Mouse (Mus musculus) retina, embryonic 14.5 days (tissue): ENCODE results near the gene Tgfbr3.
A peak's percentile ranks its signal among the peaks of the same experiment; 100 is the strongest.

ENCODE experiments used
- DNase-seq: peaks from one replicate; pipeline ENCODE4 v3.0.0-alpha.2; 2015; ENCODE audit warnings: low spot score

Tgfbr3 gene

DNA sequence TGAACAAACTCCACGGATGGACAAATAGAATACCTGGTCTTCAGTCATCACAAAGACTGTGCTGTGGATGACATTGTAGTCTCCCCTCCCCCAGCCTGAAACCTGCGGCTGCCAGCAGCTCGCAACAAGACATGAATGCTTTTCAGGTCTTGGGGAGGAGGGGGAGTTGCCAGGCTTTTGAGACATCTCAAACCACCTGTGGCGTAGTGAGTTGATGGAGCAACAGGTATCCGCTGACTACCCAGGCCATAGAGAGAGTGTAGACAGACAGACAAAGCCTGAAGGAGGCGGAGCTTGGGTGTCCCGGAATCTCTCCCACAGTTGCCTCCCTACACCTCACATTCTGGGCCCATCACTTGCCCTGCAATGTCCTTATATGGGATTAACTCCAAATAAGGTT, 117.6 kb downstream of the Tgfbr3 start:
- no peak for DNase-seq

DNA sequence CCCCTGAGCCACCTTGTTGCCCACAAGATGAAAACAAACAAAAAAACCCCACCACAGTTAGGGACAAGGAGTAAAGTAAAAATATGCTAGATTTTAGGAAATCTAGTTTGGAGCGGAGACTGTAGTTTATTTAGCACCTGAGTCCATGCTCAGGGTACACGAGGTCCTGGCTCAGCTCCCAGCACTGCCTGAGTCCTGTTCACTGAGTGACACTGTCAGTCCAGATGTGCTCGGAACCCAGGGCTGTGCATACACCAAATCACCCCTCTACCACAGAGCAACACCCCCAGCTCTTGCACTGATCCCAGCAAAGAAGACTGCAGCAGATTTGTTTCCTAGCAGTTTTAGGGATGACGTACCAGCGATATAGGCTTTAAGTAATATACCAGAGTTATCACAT, 119.6 kb downstream of the Tgfbr3 start:
- DNase-seq = no peak

DNA sequence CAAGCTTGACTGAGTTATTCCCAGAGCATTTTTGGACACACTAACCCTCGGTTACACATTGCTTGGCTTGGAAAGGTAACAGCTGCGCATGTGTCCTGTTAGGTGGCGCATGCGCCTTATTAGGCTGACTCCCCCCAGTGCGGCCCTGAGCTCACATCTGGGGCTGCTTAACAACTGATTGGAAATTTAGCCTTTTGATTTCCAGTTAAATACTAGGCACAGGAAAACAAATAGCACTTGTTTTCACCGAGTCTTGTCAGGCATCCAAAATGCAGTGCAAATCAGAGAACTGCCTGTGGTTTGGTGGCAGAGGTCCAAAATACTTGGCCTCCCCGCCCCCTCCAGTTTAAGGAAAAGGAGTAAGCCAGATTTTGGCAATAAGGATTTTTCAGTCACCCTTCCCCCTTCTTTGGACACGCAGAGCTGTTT, 121.5 kb downstream of the Tgfbr3 start:
- DNase-seq = no peak

DNA sequence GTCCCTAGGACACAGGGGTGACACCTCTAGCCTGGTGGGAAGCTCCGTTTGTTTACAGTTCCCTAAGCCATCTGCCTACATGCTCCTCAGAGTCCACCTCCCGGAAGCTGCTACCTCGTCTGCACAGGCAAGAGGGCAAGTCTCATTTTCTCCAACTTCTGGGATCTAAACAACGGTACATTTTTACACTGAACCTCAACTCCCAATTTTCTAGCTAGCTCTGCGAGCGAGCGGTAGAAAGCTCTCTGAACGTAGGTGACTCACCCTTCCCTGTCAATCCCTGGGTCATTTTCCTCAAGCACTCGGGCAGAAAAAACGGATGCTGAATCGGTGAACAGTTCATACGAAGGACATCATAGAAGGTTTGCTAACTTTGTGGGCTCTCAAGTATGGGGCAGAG, 122.1 kb downstream of the Tgfbr3 start:
- no peak for DNase-seq

DNA sequence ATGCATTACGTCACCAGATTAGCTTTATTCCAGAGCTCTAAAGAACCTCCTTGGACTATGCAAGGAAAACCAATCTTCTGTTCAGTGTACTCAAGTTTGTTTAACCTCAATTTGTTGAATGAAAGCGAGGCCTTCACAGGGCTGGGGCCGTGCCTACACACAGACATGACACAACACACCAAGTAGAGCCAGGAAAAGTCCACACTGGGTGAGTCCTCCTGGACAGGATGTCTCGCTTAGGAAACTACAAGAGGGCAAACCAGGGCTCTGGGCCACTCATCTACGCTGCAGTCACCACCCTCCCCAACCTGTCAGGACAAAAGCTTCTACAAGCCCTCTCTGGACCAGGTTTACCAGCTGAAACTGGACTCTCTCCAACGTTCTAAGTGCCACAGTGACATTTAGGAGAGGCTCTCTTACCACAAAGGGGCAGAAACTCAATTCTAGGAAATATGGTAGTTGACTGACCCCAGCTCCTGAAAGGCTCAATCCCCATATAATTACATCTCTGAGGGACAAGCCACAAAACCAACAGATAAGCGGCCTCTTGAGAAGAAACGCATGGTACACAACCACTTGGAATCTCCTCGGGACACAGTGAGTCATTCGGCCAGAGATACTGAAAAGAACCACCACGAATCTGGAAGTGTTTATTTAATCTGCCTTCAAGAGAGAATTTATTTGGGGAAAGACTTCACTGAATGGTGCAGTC, 122.6 kb downstream of the Tgfbr3 start:
- no peak for DNase-seq

DNA sequence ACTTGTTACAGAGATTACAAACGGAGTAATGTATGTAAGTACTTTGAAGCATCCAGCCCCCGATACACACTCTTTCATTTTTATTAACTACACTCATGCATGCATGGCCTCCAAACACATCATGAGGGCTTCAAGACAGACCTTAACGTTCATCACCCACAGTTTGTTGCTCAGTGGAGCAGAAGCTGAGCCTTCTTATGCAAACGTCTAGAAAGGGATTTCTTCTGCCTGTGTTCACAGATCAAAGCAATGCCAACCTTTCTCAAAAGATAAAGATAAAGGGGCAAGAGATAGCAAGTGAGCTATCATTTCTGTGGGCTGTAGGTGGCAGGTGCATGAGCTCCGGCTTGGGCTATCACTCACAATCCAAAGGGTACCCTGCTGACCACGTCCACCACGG, 123.7 kb downstream of the Tgfbr3 start:
- DNase-seq = no peak

DNA sequence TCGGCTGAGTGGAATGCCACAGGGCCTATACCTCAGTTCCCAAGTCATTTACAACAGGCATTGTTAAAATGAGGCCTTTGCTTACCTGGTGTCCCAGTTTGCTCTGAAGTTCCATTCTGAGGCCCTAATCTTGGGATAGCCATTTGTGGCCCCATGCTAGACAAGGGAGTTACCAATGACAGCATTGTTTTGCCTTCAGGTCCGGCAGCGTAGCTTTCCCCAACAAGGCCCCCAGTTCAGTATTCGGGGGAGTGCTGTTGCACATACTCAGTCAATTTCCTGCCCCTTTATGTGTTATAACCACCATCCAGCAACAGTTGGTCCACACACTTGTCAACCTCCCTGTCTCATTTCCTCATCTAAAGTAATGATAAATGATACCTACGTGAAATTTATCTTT, 124.2 kb downstream of the Tgfbr3 start:
- DNase-seq = no peak

DNA sequence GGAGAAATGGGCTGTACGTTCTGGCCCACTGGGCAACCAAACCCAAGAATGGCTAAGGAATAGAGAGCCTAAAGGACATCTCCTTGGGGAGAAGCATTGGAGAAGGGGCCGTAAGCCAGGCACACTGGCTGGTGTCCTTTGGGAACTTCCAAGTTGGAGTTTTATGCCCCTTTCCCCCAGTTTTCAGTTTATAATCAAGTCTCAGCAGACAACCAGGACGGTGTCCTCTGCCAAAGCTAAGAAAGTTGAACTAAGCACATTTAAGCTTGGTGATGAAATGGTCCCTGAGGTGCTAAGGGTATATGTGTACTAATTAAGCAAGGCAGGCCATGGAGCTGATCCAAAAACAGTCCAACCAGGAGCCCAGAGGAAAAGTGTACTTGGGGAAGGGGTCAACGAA, 124.6 kb downstream of the Tgfbr3 start:
- DNase-seq = no peak

DNA sequence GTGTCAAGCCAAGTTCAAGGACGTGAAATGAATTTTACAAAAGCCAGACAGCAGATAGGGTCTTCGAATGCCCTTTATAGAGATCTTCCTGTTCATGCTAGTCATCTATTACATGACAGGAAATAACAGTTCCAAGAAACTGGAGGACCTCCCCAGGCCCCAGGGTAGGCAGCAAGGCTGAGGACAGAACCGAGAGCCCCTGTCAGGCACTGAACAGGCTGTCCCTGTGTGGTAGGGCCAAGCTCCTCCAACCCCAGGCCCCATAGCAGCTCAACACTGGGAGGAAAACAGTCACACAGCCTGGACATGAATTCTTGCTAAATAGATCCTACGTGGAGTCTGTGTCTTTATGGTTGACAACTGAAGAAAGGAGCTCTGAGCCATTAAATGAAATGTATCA, 125.3 kb downstream of the Tgfbr3 start:
- no peak for DNase-seq

DNA sequence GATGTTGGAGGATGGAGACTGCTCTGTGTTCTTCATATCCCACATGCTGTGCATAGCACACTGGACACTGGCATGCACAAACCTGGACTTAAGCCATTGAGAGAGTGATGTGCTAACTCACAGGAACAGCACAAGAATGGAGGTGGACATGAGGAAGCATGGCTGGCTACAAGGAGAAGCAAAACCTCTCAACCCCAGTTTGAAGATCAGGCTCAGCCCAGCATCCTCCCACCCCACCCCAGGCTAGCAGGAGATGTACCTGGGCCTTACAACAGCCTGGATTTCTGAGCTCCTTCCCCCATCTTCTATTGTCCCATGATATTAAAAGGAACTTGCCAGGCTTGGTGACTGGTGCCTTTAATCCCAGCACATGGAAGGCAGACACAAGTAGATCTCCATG, 126.1 kb downstream of the Tgfbr3 start:
- DNase-seq = no peak

DNA sequence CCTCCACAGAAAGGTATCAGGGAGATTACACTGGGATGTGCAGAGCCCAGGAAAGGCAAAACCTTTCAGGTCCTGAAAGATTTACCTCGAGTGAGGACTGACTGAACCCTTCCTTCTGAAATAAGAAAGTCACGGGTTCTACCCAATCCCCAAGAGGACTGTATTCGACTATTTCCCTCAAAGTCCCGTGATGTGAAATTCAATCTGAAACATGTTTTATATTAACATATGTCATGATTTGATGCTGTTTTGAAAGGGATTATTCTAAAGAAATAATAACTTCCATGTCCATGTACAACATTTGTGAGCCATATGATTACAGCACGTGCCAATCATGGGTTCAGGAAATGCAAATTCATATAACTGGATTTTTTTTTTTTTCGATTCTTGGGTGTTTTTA, 126.6 kb downstream of the Tgfbr3 start:
- no peak for DNase-seq

DNA sequence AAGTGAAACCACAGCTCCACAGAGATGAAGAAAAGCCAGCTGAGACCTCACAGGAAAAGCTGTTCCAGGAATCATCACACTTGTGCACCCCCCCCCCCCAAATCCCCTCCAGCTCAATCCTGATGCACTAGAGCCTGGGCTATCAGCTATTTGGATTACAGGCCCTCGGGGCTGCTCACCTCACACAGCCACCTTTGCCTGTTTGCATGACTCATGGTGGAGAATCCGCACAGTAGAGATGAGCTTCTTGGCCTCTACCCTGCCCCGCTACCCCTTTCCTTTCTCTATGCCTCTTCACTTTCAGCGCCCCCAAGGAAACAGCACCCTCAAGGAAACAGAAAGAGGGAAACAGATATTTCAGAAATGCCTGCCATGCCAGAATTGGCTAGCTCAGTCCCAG, 127.1 kb downstream of the Tgfbr3 start:
- DNase-seq = no peak

DNA sequence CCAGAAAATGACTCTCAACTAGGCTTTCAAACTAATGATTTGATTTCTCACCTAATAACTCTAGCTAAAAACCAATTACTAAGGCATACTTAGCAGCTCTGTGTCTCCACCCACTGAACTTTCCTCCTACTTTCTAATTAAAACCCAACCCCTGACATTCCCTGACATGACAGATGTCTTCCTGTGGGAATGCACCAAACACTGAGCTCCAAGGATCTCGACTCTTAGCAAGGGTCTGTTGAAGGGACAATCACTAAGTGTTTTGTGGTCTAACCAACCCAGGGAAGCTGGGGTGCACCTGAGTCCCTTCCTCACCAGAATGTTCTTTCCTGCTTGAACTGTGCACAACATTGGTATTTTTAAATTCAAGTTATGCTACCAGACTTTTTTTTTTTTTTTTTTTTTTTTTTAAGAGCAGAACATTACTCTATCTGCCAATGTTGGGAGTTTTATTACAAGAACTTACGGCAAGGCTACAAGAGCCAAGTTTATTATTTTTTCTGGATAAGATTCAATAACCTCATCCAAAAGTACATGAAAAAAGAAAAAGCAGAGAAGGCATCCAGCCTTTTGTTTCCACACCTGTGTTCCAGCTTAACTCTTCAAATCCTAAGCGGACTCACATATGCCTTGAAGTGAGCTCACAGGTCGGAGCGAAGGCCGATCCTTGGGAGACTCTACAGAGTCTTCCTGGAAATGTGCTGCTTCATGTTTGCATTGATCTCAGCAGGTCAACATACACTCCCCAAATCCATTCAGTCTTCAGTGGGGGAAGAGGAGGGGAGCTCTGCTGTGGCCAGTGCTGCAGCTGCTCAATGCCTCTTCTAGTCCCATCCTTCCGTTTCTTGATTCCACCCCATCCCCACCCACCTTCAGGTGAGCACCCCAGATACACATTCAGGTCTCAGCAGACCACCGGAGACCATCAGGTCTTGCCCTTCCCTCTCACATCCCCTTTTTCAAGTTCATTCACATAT, 129.2 kb downstream of the Tgfbr3 start:
- DNase-seq = no peak

DNA sequence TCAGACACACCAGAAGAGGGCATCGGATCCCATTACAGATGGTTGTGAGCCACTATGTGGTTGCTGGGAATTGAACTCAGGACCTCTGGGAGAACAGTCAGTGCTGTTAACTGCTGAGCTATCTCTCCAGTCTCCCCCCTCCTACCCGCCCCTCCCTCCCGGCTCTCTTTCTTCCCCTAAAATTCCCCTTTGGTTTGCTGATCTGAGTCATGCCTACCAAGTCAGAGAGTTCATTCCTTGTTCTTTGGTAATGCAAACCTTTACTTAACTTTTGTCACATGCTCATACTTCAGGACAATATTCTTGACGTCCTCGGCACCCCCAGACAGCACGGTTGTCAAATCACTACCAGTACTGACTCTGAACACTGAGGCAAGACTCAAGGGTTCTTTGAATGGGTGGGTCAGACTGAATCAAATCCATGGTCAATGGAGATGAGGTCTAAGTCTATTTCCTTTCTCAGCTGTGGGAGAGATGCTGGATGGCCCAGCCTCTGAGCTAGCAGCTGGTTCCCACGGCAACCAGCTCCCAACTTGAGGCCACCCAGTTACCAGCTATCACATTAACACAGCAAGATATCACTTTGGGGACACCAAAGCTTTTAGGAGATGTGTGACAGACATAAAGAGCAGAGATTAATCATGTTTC, 130.8 kb downstream of the Tgfbr3 start:
- DNase-seq = peak; percentile 32

DNA sequence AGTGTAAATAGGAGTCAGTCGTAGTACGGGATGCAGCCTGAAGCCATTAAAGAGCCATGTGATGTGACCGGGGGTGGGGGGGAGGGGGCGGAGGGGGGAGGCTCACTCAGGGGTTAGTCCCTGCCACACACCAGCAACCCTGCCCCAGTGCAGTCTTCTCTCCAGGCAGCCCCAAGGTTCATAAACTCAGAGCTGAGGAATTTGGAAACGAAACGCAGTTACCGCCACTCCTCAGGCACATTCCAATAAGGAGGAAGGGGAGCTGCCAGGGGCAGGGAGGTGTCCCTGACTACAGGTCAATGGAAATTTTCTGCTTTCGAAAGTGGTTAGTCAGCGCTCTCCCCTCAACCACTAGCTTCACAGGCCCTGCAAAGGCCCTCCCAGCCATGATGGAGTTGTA, 132.0 kb downstream of the Tgfbr3 start:
- no peak for DNase-seq

DNA sequence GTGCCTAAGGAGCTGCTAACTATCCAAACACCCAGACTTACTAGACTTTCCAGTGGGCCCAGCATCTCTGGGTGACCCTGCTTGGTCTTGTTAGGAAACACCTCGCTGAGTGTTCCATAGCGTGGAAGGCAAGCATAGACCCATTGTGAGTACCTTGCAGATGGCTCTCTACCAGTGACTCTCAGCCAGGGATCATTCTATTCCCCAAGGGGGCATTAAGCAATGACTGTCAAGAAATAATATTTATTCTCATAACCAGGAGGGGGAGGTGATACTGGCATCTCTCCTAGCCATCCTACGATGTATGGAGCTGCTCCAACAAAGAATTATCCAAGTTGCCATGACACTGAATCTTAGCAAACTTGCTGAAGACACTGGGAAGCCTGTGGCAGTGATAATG, 133.3 kb downstream of the Tgfbr3 start:
- no peak for DNase-seq

DNA sequence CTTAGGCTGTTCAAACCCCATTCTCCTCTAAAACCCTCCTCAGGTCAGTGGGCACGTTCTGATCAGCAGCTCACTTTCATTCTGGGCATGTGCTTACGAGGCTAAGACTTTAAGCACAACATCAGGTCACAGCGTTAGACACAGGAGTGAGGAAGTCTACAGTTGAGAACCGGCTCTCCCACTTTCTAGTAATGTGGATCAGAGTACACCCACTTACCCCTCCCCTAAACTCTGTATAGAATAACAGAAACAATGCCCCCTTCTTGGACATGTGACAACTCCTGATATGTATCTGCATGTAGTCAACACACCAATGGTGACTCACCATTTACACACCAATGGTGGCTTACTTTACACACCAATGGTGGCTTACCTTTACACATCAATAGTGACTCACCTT, 136.4 kb downstream of the Tgfbr3 start:
- no peak for DNase-seq

DNA sequence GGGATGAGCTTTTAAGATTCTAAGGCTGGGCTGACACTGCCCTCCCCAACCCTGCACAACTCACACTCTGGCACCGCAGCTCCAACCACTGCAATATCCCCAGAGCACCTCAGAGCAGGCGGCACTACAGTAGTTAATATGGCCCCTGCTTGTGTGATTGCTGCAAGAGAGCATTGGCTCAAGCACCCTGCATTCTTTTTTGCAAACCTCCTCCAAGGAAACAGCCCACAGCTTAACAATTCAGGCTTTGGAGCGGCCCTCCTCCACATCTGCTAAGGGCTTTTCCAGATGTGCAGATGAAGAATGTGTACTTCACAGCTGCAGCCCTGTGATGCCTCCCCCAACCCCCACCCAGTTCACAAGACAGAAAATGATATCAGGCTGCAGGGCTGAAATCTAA, 138.1 kb downstream of the Tgfbr3 start:
- no peak for DNase-seq

DNA sequence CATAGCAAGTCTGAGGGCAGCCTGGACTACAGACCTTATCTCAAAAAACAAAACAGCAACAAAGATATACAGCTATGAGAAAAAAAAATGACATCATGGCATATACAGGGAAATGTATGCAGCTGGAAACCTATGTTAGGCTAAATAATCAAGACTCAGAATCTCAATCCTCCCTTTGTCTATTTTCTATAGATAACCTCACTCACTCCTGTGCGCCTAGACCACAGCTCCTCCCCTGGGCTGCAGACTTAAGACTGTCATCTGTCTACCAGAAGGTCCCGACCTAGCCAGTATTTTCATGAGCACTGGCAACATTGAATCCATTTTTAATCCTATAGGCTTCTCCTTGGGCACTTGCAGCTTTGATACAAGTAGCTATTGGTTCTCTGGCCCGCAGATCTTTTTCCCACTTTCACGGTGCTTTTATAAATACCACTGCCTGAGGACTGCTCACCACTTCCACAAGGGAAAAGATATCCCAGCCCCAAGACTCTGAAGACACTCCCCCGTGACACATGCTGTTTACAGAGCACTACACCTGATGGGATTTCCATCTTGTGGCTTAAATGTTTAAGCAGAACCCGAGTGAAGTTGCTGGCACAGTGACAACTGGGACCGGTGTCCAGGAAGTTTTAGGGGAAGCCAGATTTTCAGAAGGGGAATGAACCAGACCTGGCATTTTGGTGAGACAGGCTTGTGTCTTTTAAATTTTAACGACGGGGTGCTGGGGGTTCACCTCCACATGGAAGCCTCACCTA, 138.7 kb downstream of the Tgfbr3 start:
- no peak for DNase-seq

DNA sequence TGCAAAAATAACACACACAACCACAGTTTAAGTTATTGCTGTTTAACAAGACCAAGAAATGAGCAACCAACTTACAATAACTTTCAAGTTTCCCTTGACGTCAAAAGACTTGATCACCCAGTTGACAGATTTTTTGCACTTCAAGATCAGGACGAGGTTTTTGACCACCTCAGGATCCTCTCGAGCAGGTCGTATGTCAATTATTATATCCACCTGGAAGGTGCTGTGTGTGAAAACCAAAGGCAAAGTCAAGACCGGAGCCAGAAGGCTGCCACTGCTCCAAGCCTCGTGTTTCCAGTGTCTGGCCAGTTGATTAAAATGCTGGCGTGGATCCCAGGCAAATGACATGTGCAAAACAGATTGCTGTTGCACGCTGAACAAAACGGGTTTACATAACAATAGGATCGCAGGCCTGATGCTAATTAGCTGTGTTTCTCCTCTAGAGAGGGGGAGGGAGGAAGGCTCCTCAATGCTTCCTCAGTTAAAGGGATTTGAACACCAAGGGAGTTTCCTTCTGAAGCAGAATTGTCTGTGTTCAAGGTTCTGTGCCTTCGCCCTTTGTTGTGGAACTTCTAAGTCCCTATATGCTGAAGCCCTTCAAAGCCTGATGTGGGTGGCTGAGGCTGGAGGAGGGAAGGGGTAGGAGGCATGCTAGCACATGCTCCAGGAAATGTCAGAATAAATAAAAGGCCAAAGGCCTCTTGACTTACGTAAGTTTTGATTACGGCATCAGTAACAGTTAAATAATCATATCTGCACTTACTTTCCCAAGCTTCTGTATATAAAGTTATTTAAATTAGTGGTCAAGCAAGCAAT, 141.3 kb downstream of the Tgfbr3 start:
- peak; percentile 65 for DNase-seq

DNA sequence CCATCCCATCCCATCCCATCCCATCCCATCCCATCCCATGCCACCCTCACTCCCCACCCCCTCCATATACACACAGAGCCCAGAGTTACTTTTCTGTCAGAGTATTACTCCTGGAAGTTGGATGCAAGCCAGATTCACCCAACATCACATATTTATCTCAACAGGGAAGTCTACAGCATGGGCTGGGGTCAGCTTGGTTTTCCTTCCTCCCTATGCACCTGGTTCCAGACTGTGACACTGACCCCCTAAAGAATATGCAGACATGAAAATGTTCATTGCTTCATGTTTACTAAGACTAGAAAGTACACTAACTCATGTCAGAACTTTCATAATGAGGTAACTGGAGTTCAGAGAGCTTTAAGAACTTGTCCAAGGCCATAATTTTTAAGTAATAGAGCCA, 142.0 kb downstream of the Tgfbr3 start:
- DNase-seq = no peak
